Mouse (Mus musculus): Measurements from ENCODE around the gene Celf5.

GRCm38 (mm10) chr10:81456983-81457563, 25.4 kb downstream of the Celf5 start:
- TF ChIP-seq TAL1 (IDR thresholded peaks at IDR 0.05; ENCODE audit: low read length), result no peak
- TF ChIP-seq GATA1 (IDR thresholded peaks at IDR 0.05; ENCODE audit: low read length), result no peak

All from erythroblast, embryonic 14.5 days (primary cell).